ENCODE assay signal across 8 mouse cellular contexts in the genomic region with DNA sequence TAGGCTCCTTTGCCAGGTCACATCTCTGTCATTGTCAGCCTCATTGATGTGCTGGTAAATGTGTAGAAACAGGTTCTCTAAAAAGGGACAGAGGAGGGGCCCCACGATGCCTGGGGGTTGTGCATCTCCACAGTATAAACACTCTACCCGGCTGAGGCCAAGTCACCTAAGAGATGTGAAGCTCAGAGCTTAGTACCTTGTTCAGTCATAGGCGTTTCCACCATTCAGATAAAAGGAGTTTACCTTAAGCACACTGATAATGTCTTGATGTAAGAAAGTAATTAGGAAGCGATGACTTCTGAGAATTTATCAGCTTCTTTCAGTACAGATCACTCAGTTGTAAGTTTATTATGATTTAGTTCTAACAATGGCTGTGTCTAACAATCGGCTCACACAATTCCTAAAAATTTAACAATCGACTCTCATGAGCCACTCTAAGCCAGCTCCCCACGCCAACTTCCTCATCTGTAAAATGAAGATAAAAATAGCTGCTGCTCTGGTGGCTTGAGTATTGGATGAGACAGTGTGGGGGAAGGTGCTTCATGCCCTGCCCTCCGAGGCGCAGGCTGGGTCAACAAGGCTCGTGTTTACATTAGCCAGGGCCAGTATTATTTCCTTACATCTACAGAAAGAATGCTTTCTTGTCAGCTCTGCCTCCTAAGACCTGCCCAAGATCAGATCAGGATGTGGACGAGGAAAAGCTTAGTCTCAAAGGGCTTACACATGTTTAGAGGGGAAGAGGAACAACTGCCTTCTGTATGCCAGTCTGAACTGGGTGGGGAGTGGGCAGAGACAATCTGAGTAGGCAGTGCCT. TPM values are rescaled to one million over a fixed set of nuclear protein-coding genes. Genes with fewer than 3 reads are reported as not detected.
DNase-seq lines count a peak whose midpoint lies in the region; ATAC-seq and TF ChIP-seq lines count a peak whose summit lies in the region.

No protein-coding gene starts in this region.

- TF ChIP-seq CTCF in heart, adult 2 months (IDR thresholded peaks at IDR 0.05), result no peak

- intact Hi-C loops in heart, adult 2 months (cut with DNase I), result loop anchor here (2.0 kb wide), 1 partner anchor 18 kb away; no protein-coding TSS in a partner anchor
- intact Hi-C loops in gastrocnemius, postnatal 14 days (cut with DNase I; ENCODE audit: low total_unique reads), result no loop called here

- H3K4me1 ChIP-seq in heart, adult 2 months (ENCODE audit: control insufficient read depth, insufficient read depth, low read length), result peaks cover 53% of the 10 kb centered on the region
- H3K4me1 ChIP-seq in liver, embryonic 13.5 days (replicated peaks), result peaks cover 81% of the 10 kb centered on the region
- H3K4me1 ChIP-seq in neural tube, embryonic 14.5 days (ENCODE audit: control insufficient read depth, insufficient read depth, low read length), result peaks cover 11% of the 10 kb centered on the region; the same call in 1 of the 2 replicates

- H3K36me3 ChIP-seq in heart, adult 2 months (ENCODE audit: control insufficient read depth, insufficient read depth, low read length), result peaks cover 16% of the 10 kb centered on the region
- H3K36me3 ChIP-seq in liver, embryonic 13.5 days, result peaks cover 16% of the 10 kb centered on the region
- peaks cover 3% of the 10 kb centered on the region; the same call in 1 of the 2 replicates for H3K36me3 ChIP-seq in neural tube, embryonic 14.5 days (ENCODE audit: control insufficient read depth, insufficient read depth, low read length)

- TF ChIP-seq POLR2A in heart, adult 2 months (IDR thresholded peaks at IDR 0.05; ENCODE audit: insufficient read depth, low read depth, low read length), result 0 out of 2 replicates have a peak, but pooled peaks have one; percentile 26

- peak; percentile 79 for ATAC-seq in liver, embryonic 13.5 days (ENCODE audit: low read depth)
- ATAC-seq in neural tube, embryonic 14.5 days (ENCODE audit: low read depth), result no peak

- no peaks in the 10 kb centered on the region for H3K27me3 ChIP-seq in heart, adult 2 months (ENCODE audit: control insufficient read depth, insufficient read depth, low read length)
- H3K27me3 ChIP-seq in liver, embryonic 13.5 days, result no peaks in the 10 kb centered on the region
- no peaks in the 10 kb centered on the region for H3K27me3 ChIP-seq in neural tube, embryonic 14.5 days (ENCODE audit: control insufficient read depth, insufficient read depth, low read length)

- no peak overlapping the region for H3K4me3 ChIP-seq in heart, adult 2 months
- no peak overlapping the region; the same call in 1 of the 2 replicates for H3K4me3 ChIP-seq in liver, embryonic 13.5 days (replicated peaks)
- H3K4me3 ChIP-seq in neural tube, embryonic 14.5 days (ENCODE audit: low read depth, low read length), result no peak overlapping the region

- peak; percentile 62; the same call in 1 of the 2 replicates for TF ChIP-seq EP300 in heart, adult 2 months (IDR thresholded peaks at IDR 0.05; ENCODE audit: insufficient read depth, low read depth, low read length)

- no peaks in the 10 kb centered on the region for H3K9me3 ChIP-seq in liver, embryonic 13.5 days (replicated peaks)
- H3K9me3 ChIP-seq in neural tube, embryonic 14.5 days (ENCODE audit: control insufficient read depth, low read length), result no peaks in the 10 kb centered on the region

- DNase-seq in ovary, postnatal 36 days (ENCODE audit: low spot score), result peak; percentile 36
- DNase-seq in ovary, postnatal 14 days (ENCODE audit: low spot score), result no peak
- DNase-seq in heart, adult 2 months, result peak; percentile 53 to 62
- DNase-seq in liver, embryonic 13.5 days, result peak; percentile 47
- no peak for DNase-seq in thymus, postnatal 10 days (ENCODE audit: low spot score in 2 of 2)
- no peak for DNase-seq in adrenal gland, postnatal 25 days
- no peak for DNase-seq in gastrocnemius, postnatal 14 days

- 0 out of 2 replicates have a peak overlapping the region, but pooled peaks have one; percentile 4 for H3K9ac ChIP-seq in heart, adult 2 months (ENCODE audit: low read depth, low read length)
- H3K9ac ChIP-seq in liver, embryonic 13.5 days, result peak overlapping the region; percentile 30
- no peak overlapping the region for H3K9ac ChIP-seq in neural tube, embryonic 14.5 days (replicated peaks; ENCODE audit: low read depth, low read length)

- WGBS in heart, adult 2 months, result 10% methylated on average over 11 of the region's 11 CpGs
- WGBS in liver, embryonic 13.5 days (ENCODE audit: insufficient replicate concordance), result 2% methylated on average over 11 of the region's 11 CpGs
- WGBS in neural tube, embryonic 14.5 days, result 69% methylated on average over 11 of the region's 11 CpGs

- H3K27ac ChIP-seq in heart, adult 2 months, result peak overlapping the region; percentile 73
- peak overlapping the region; percentile 78 for H3K27ac ChIP-seq in liver, embryonic 13.5 days
- 0 out of 2 replicates have a peak overlapping the region, but pooled peaks have one; percentile 34 for H3K27ac ChIP-seq in neural tube, embryonic 14.5 days (ENCODE audit: low read depth, low read length)

- H3K79me2 ChIP-seq in heart, adult 2 months (replicated peaks; ENCODE audit: control insufficient read depth, insufficient read depth, low read length), result no peaks in the 10 kb centered on the region

- peak overlapping the region; percentile 49 for H3K4me2 ChIP-seq in liver, embryonic 13.5 days
- no peak overlapping the region for H3K4me2 ChIP-seq in neural tube, embryonic 14.5 days (ENCODE audit: low read depth, low read length)

RNA-seq across cellular contexts. Expression of a gene that starts 22.8 kb away (rescaled TPM):
- 1 to 10 TPM; 6.1 to 7.9 TPM for total RNA-seq in heart, adult 2 months (2021)
- 13.8 and 18.1 TPM in 2 replicates for polyA plus RNA-seq in heart, adult 2 months (2012; rRNA removed)
- polyA plus RNA-seq in liver, embryonic 13.5 days (2015; fragmentation: Nextera tagmentation; extraction: Ambion mirVana), result 4.3 and 5.5 TPM in 2 replicates
- 12.1 and 15.1 TPM in 2 replicates for polyA plus RNA-seq in neural tube, embryonic 14.5 days (2014; fragmentation: Nextera tagmentation; extraction: Ambion mirVana)
- total RNA-seq in adrenal gland, postnatal 25 days (2021), result 2.2 and 3.3 TPM in 2 replicates
- total RNA-seq in gastrocnemius, postnatal 14 days (2021), result 10 to 100 TPM; 11.4 to 14.7 TPM

RNA-seq across cellular contexts. Expression of a gene that starts 25.7 kb away (rescaled TPM):
- 10 to 100 TPM; 42.7 to 46.1 TPM for total RNA-seq in heart, adult 2 months (2021)
- 21.8 and 30.6 TPM in 2 replicates for polyA plus RNA-seq in heart, adult 2 months (2012; rRNA removed)
- 129 and 138 TPM in 2 replicates for polyA plus RNA-seq in liver, embryonic 13.5 days (2015; fragmentation: Nextera tagmentation; extraction: Ambion mirVana)
- polyA plus RNA-seq in neural tube, embryonic 14.5 days (2014; fragmentation: Nextera tagmentation; extraction: Ambion mirVana), result 55.1 and 63.5 TPM in 2 replicates
- 83.9 and 101 TPM in 2 replicates for total RNA-seq in adrenal gland, postnatal 25 days (2021)
- 10 to 100 TPM; 58.7 to 62.8 TPM for total RNA-seq in gastrocnemius, postnatal 14 days (2021)

RNA-seq across cellular contexts. Expression of a gene that starts 31.6 kb away (rescaled TPM):
- total RNA-seq in heart, adult 2 months (2021), result not detected
- polyA plus RNA-seq in heart, adult 2 months (2012; rRNA removed), result 0.20 TPM in 1 of 2 replicates, not detected in the other
- not detected in 2 replicates for polyA plus RNA-seq in liver, embryonic 13.5 days (2015; fragmentation: Nextera tagmentation; extraction: Ambion mirVana)
- not detected in 2 replicates for polyA plus RNA-seq in neural tube, embryonic 14.5 days (2014; fragmentation: Nextera tagmentation; extraction: Ambion mirVana)
- 3.7 and 4.4 TPM in 2 replicates for total RNA-seq in adrenal gland, postnatal 25 days (2021)
- total RNA-seq in gastrocnemius, postnatal 14 days (2021), result under 1 TPM; 0.18 to 0.38 TPM

RNA-seq across cellular contexts. Expression of a gene that starts 55.4 kb away (rescaled TPM):
- 10 to 100 TPM; 13.1 to 14.3 TPM for total RNA-seq in heart, adult 2 months (2021)
- 12.7 and 18.9 TPM in 2 replicates for polyA plus RNA-seq in heart, adult 2 months (2012; rRNA removed)
- polyA plus RNA-seq in liver, embryonic 13.5 days (2015; fragmentation: Nextera tagmentation; extraction: Ambion mirVana), result 5.4 and 5.5 TPM in 2 replicates
- polyA plus RNA-seq in neural tube, embryonic 14.5 days (2014; fragmentation: Nextera tagmentation; extraction: Ambion mirVana), result 3.3 and 5.3 TPM in 2 replicates
- total RNA-seq in adrenal gland, postnatal 25 days (2021), result 2.6 and 2.7 TPM in 2 replicates
- total RNA-seq in gastrocnemius, postnatal 14 days (2021), result 100 to 1,000 TPM; 160 to 162 TPM

Comparison
In these comparisons a context has a peak if more than half of its experiments do, and no peak if none do; other contexts are left out.
1. DNase-seq: peak in ovary, postnatal 36 days (single experiment), heart, adult 2 months (2 of 2) and liver, embryonic 13.5 days (single experiment); none in ovary, postnatal 14 days (single experiment), thymus, postnatal 10 days (0 of 2), adrenal gland, postnatal 25 days (single experiment) and gastrocnemius, postnatal 14 days (single experiment).
2. Peak in every context shown above with its lines, with median percentiles within 50 percentile points of each other: H3K27ac ChIP-seq.